Mouse (Mus musculus) T-helper 17 cell (primary cell): ENCODE results near the gene Haao.

Experiments
- in situ Hi-C, 2 experiments: fragments of 300-600 bp; cut with MboI, MseI; formaldehyde crosslinking; loops; 1 replicate in 1 of 2; 2 replicates in 1 of 2; pipeline ENCODE4 v1.15.1; 2025; ENCODE audit warnings: high pct_unique_total_duplicates in 2 of 2

The Haao gene

GRCm38 (mm10) chr17:83841011-83841410, 6.8 kb downstream of the Haao start:
- in situ Hi-C loops = no loop called here

GRCm38 (mm10) chr17:83839132-83839531, 8.6 kb downstream of the Haao start:
- in situ Hi-C loops = no loop called here

- in situ Hi-C loops = no loop called here
These were observed 10.0 kb downstream of the Haao start for GRCm38 (mm10) chr17:83837659-83838190.

GRCm38 (mm10) chr17:83836048-83836447, 11.7 kb downstream of the Haao start:
- in situ Hi-C loops = no loop called here

- in situ Hi-C loops = no loop called here
These were observed 13.6 kb downstream of the Haao start for GRCm38 (mm10) chr17:83834120-83834519.

GRCm38 (mm10) chr17:83830616-83831292, 17.0 kb downstream of the Haao start:
- in situ Hi-C loops = no loop called here

- in situ Hi-C loops = no loop called here
These were observed 18.4 kb downstream of the Haao start for GRCm38 (mm10) chr17:83829356-83829755.

GRCm38 (mm10) chr17:83823835-83824234, 23.9 kb downstream of the Haao start:
- in situ Hi-C loops = no loop called here

- in situ Hi-C loops = no loop called here
These were observed 25.9 kb downstream of the Haao start for GRCm38 (mm10) chr17:83821876-83822275.

- in situ Hi-C loops = no loop called here
These were observed 27.1 kb downstream of the Haao start for GRCm38 (mm10) chr17:83820701-83821100.

GRCm38 (mm10) chr17:83819503-83819902, 28.3 kb downstream of the Haao start:
- in situ Hi-C loops = loop anchor here in 1 of 2 experiments (5.0 kb wide), 1 partner anchor 33 kb away; no protein-coding TSS in a partner anchor

GRCm38 (mm10) chr17:83816996-83817395, 30.8 kb downstream of the Haao start:
- in situ Hi-C loops = loop anchor here in 1 of 2 experiments (5.0 kb wide), 1 partner anchor 35 kb away; no protein-coding TSS in a partner anchor

- in situ Hi-C loops = no loop called here
These were observed 34.7 kb downstream of the Haao start for GRCm38 (mm10) chr17:83813050-83813449.

- in situ Hi-C loops = no loop called here
These were observed 35.4 kb downstream of the Haao start for GRCm38 (mm10) chr17:83812200-83812944.

GRCm38 (mm10) chr17:83810285-83810684, 37.5 kb downstream of the Haao start:
- in situ Hi-C loops = no loop called here

- in situ Hi-C loops = no loop called here
These were observed 38.5 kb downstream of the Haao start for GRCm38 (mm10) chr17:83809197-83809829.

GRCm38 (mm10) chr17:83808476-83809098, 39.2 kb downstream of the Haao start:
- in situ Hi-C loops = no loop called here

- in situ Hi-C loops = no loop called here
These were observed 39.9 kb downstream of the Haao start for GRCm38 (mm10) chr17:83807778-83808398.

GRCm38 (mm10) chr17:83807345-83807744, 40.4 kb downstream of the Haao start:
- in situ Hi-C loops = no loop called here

- in situ Hi-C loops = no loop called here
These were observed 42.7 kb downstream of the Haao start for GRCm38 (mm10) chr17:83805078-83805477.

- in situ Hi-C loops = no loop called here
These were observed 43.8 kb downstream of the Haao start for GRCm38 (mm10) chr17:83803987-83804386.
